Mouse (Mus musculus): ENCODE measurements around the gene Spsb4. TPM values are rescaled to one million over a fixed set of nuclear protein-coding genes. Genes with fewer than 3 reads are reported as not detected.
"Not testable (repeated sequence)": the region's sequence is repeated elsewhere in the genome, so short reads cannot be mapped to it uniquely, and the experiment has no call there.

The Spsb4 gene
- total and polyA plus RNA-seq, 2 experiments, result 1.5 to 3.5 TPM

GRCm38 (mm10) chr9:96942975-96943374 is 75.7 kb downstream of the Spsb4 start:
- Histone ChIP-seq H3K79me2 (ENCODE audit: control insufficient read depth, insufficient read depth, low read length) (no peaks in the 10 kb centered on the region), H3K4me3 (ENCODE audit: insufficient read depth, low read depth, low read length) (no peak overlapping the region), H3K27ac (replicated peaks; ENCODE audit: insufficient read depth, low read depth, low read length) (no peak overlapping the region), H3K36me3 (ENCODE audit: control insufficient read depth, insufficient read depth, low read length) (no peaks in the 10 kb centered on the region), H3K27me3 (ENCODE audit: control insufficient read depth, insufficient read depth, low read length) (no peaks in the 10 kb centered on the region), H3K4me1 (ENCODE audit: control insufficient read depth, insufficient read depth, low read length) (no peaks in the 10 kb centered on the region), H3K9ac (ENCODE audit: low read depth, low read length) (no peak overlapping the region)
- TF ChIP-seq POLR2A (IDR thresholded peaks at IDR 0.05; ENCODE audit: extremely low read depth, insufficient read depth, low read length) (no peak), CTCF (IDR thresholded peaks at IDR 0.05; ENCODE audit: low read depth, low read length) (peak; percentile 36; the same call in 1 of the 2 replicates)
- no peak for DNase-seq (ENCODE audit: extremely low read depth, low read depth, low spot score)
- WGBS, result 81% methylated on average over 3 of the region's 3 CpGs

- H3K27ac ChIP-seq (replicated peaks; ENCODE audit: insufficient read depth, low read depth, low read length), result no peak overlapping the region
- 85% methylated on average over 5 of the region's 5 CpGs for WGBS
- no peaks in the 10 kb centered on the region for H3K4me1 ChIP-seq (ENCODE audit: control insufficient read depth, insufficient read depth, low read length)
- H3K36me3 ChIP-seq (ENCODE audit: control insufficient read depth, insufficient read depth, low read length), result no peaks in the 10 kb centered on the region
- no peak overlapping the region for H3K9ac ChIP-seq (ENCODE audit: low read depth, low read length)
- no peaks in the 10 kb centered on the region for H3K79me2 ChIP-seq (ENCODE audit: control insufficient read depth, insufficient read depth, low read length)
- TF ChIP-seq POLR2A (IDR thresholded peaks at IDR 0.05; ENCODE audit: extremely low read depth, insufficient read depth, low read length), result no peak
- no peak for TF ChIP-seq CTCF (IDR thresholded peaks at IDR 0.05; ENCODE audit: low read depth, low read length)
- no peak for DNase-seq (ENCODE audit: extremely low read depth, low read depth, low spot score)
- H3K4me3 ChIP-seq (ENCODE audit: insufficient read depth, low read depth, low read length), result no peak overlapping the region
- no peaks in the 10 kb centered on the region for H3K27me3 ChIP-seq (ENCODE audit: control insufficient read depth, insufficient read depth, low read length)
Measured at GRCm38 (mm10) chr9:96938887-96939286, 79.8 kb downstream of the Spsb4 start.

- H3K9ac ChIP-seq (ENCODE audit: low read depth, low read length); DNase-seq (ENCODE audit: extremely low read depth, low read depth, low spot score); H3K4me3 ChIP-seq (ENCODE audit: insufficient read depth, low read depth, low read length); H3K36me3 ChIP-seq (ENCODE audit: control insufficient read depth, insufficient read depth, low read length); H3K4me1 ChIP-seq (ENCODE audit: control insufficient read depth, insufficient read depth, low read length); H3K79me2 ChIP-seq (ENCODE audit: control insufficient read depth, insufficient read depth, low read length); H3K27me3 ChIP-seq (ENCODE audit: control insufficient read depth, insufficient read depth, low read length); H3K27ac ChIP-seq (replicated peaks; ENCODE audit: insufficient read depth, low read depth, low read length): not testable (repeated sequence)
- WGBS, result 85% methylated on average over 2 of the region's 2 CpGs
Measured at GRCm38 (mm10) chr9:96936427-96936826, 82.2 kb downstream of the Spsb4 start.

GRCm38 (mm10) chr9:96935556-96936300 is 82.9 kb downstream of the Spsb4 start:
- no peak overlapping the region for H3K27ac ChIP-seq (replicated peaks; ENCODE audit: insufficient read depth, low read depth, low read length)
- no peaks in the 10 kb centered on the region for H3K79me2 ChIP-seq (ENCODE audit: control insufficient read depth, insufficient read depth, low read length)
- no peaks in the 10 kb centered on the region for H3K36me3 ChIP-seq (ENCODE audit: control insufficient read depth, insufficient read depth, low read length)
- no peak overlapping the region for H3K9ac ChIP-seq (ENCODE audit: low read depth, low read length)
- H3K27me3 ChIP-seq (ENCODE audit: control insufficient read depth, insufficient read depth, low read length), result peaks cover 3% of the 10 kb centered on the region; the same call in 1 of the 2 replicates
- TF ChIP-seq POLR2A (IDR thresholded peaks at IDR 0.05; ENCODE audit: extremely low read depth, insufficient read depth, low read length), result no peak
- no peak for TF ChIP-seq CTCF (IDR thresholded peaks at IDR 0.05; ENCODE audit: low read depth, low read length)
- no peak overlapping the region for H3K4me3 ChIP-seq (ENCODE audit: insufficient read depth, low read depth, low read length)
- WGBS, result 39% methylated on average over 15 of the region's 15 CpGs
- no peak for DNase-seq (ENCODE audit: extremely low read depth, low read depth, low spot score)
- H3K4me1 ChIP-seq (ENCODE audit: control insufficient read depth, insufficient read depth, low read length), result no peaks in the 10 kb centered on the region

- 79% methylated on average over 3 of the region's 3 CpGs for WGBS
- no peak for TF ChIP-seq CTCF (IDR thresholded peaks at IDR 0.05; ENCODE audit: low read depth, low read length)
- TF ChIP-seq POLR2A (IDR thresholded peaks at IDR 0.05; ENCODE audit: extremely low read depth, insufficient read depth, low read length), result no peak
- Histone ChIP-seq H3K79me2 (ENCODE audit: control insufficient read depth, insufficient read depth, low read length) (no peaks in the 10 kb centered on the region), H3K27ac (replicated peaks; ENCODE audit: insufficient read depth, low read depth, low read length) (no peak overlapping the region), H3K9ac (ENCODE audit: low read depth, low read length) (no peak overlapping the region), H3K36me3 (ENCODE audit: control insufficient read depth, insufficient read depth, low read length) (no peaks in the 10 kb centered on the region), H3K4me1 (ENCODE audit: control insufficient read depth, insufficient read depth, low read length) (no peaks in the 10 kb centered on the region), H3K4me3 (ENCODE audit: insufficient read depth, low read depth, low read length) (no peak overlapping the region), H3K27me3 (ENCODE audit: control insufficient read depth, insufficient read depth, low read length) (peaks cover 3% of the 10 kb centered on the region; the same call in 1 of the 2 replicates)
- no peak for DNase-seq (ENCODE audit: extremely low read depth, low read depth, low spot score)
Measured at GRCm38 (mm10) chr9:96934816-96935215, 83.8 kb downstream of the Spsb4 start.

- no peaks in the 10 kb centered on the region for H3K4me1 ChIP-seq (ENCODE audit: control insufficient read depth, insufficient read depth, low read length)
- H3K4me3 ChIP-seq (ENCODE audit: insufficient read depth, low read depth, low read length), result no peak overlapping the region
- no peak overlapping the region for H3K9ac ChIP-seq (ENCODE audit: low read depth, low read length)
- H3K36me3 ChIP-seq (ENCODE audit: control insufficient read depth, insufficient read depth, low read length), result no peaks in the 10 kb centered on the region
- H3K79me2 ChIP-seq (ENCODE audit: control insufficient read depth, insufficient read depth, low read length), result no peaks in the 10 kb centered on the region
- DNase-seq (ENCODE audit: extremely low read depth, low read depth, low spot score), result no peak
- H3K27ac ChIP-seq (replicated peaks; ENCODE audit: insufficient read depth, low read depth, low read length), result no peak overlapping the region
- TF ChIP-seq POLR2A (IDR thresholded peaks at IDR 0.05; ENCODE audit: extremely low read depth, insufficient read depth, low read length) (no peak), CTCF (IDR thresholded peaks at IDR 0.05; ENCODE audit: low read depth, low read length) (no peak)
- H3K27me3 ChIP-seq (ENCODE audit: control insufficient read depth, insufficient read depth, low read length), result peaks cover 3% of the 10 kb centered on the region; the same call in 1 of the 2 replicates
- 90% methylated on average over 8 of the region's 8 CpGs for WGBS
Measured at GRCm38 (mm10) chr9:96932751-96933150, 85.9 kb downstream of the Spsb4 start.
